Mouse (Mus musculus): ENCODE results near the gene Tenm4.

Gene Tenm4

DNA sequence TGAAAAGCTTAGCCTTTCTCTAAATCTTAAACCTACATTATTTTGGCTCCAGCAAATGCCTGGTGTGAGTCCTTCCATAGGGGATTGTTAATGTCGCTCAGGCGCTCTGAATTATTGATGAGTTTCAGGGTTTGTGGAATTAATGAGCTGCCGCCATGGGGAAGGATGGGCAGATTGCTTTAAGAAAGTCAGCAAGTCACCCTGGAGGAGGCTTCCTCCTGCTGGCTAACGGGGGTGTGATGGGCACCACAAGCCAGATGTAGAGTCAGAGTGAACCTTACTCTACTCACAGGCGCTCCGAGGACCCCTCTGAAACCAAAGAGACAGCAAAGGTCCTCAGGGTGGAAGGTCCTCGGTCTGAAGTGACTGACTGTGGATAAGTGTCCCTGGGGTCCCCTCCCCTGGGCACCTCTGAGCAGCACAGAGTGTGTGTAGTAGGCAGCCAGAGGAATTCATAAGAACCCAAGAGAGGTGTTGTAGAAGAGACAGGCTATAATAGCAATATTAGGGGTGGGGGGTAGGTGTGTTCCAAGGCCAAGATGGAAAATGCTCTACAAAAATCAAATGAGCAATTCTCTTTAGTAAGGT, 637.1 kb downstream of the Tenm4 start:
- no peak for DNase-seq (ENCODE audit: low spot score in 2 of 2)

DNA sequence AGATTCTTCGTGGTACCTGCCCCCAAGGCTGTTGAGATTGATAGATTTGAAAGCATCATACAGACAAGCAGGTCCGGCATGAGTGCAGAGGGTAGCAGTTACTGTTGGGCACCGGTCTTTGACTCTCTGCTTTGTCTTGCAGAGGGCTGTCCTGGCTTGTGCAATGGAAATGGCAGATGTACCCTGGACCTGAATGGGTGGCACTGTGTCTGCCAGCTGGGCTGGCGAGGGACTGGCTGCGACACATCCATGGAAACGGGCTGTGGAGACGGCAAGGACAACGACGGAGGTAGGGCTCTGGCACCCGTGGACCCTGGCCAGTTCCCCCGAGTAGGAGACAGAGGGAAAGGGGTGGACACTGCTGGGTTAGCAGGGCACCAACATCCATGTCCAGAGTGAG, 640.6 kb downstream of the Tenm4 start:
- DNase-seq (ENCODE audit: low spot score in 2 of 2): no peak

DNA sequence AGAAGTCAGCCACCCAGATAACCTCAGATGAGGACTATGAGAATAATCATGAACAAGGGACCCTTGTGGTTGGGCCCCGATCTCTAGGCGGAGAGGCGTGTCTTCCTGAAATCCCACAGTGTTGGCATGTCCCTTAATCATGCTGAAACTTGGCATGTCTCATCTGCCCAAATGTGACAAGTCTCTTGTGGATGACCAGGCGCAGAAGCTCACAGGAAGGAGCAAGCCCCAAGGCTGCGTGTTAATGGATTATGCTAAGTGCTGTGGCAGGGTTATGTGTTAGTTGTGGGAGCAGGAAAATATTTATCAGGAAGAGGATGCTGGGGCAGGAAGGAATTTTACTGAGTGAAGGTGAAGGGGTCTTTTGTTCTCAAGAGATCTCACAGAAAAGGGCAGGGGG, 642.0 kb downstream of the Tenm4 start:
- DNase-seq (ENCODE audit: low spot score in 2 of 2): no peak

DNA sequence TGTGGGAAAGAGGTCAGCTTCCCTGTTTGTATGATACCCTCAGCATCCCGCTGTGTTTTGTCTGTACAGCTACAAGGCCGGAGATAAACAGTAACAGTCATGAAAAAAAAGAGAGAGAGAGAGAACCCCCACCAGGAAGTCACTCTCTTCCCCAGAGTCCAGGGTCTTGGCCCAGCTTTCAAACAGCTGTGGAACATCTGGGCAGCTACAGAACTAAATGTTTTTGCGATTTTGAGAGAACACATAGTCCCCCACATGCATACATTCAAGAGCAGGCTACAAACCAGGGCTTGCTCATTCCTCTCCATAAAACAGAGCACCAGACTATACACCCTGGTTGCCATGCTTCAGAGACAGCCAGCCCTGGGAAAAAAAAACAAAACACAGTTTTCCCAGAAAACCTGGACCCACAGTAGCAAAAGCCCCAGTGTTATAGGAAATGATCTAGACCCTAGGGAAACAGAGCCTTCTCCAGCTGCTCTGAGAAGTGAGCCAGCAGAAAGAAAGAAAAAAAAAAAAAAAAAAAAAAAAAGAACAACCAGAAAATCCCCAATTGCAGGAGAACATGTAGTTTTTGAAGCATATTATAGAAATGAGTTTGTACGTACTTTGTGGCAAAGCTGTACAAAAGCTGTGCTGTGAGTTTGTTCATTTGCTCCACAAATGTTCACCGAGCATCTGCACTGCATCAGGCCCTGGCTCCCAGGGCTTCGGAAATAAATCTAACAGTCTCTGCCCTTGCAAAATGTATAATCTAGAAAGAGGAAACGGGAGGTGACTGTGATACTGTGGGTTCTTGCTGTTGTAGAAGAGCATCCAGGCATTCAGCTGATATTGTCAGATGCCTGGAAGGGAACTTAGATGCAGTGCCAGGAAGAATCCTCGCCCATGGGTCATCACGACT, 642.7 kb downstream of the Tenm4 start:
- DNase-seq (ENCODE audit: low spot score in 2 of 2): peak in 1 of 2 experiments; percentile 68

DNA sequence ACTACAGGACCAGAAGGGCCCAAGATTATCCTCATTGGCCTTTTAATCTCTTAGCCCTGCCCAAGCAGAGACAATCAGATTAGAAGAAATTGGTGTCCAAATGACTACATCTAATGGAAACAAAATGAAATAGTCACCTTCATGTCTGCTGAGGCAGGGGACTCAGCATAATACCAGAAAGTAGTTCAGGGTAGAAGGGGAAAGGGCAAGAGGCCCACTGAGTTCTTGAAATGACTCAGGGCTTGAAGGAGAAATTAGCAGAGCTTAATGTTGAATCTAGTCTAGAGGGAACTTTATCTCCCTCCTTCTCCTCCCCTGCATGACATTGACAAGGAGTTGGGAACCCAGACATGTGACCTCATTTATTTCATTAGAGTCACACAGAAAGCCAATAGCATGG, 643.5 kb downstream of the Tenm4 start:
- DNase-seq (ENCODE audit: low spot score in 2 of 2): no peak

DNA sequence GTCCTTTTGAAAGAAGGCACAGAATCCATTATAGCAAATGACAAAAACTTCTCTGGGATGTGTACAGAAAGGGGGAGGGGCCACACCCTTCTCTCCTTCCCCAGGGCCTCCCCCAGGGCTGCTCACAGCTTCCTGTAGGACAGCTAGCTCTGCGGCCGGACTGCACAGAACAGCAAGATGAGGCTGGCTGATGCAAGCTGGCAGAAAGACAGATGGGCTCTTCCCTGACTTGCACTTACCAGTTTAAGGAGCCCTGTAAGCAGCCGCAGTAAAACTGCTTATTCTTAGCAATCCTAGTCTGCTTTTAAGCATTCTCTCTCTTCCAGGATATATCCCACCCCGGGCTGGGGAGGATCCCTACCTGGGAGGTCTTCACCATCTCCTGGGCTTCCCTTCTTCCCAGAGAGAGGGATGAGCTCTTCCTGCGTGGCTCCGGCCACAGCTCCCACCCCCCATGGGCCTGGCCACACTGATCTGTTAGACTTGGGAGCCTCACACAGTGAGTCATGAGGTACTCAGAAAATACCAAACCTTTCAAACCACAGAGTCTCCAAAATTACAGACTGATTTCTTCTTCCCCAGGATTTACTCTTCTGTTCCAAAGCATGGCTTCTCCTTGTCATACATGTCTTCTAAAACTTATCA, 646.1 kb downstream of the Tenm4 start:
- peak in 1 of 2 experiments; percentile 41 for DNase-seq (ENCODE audit: low spot score in 2 of 2)

DNA sequence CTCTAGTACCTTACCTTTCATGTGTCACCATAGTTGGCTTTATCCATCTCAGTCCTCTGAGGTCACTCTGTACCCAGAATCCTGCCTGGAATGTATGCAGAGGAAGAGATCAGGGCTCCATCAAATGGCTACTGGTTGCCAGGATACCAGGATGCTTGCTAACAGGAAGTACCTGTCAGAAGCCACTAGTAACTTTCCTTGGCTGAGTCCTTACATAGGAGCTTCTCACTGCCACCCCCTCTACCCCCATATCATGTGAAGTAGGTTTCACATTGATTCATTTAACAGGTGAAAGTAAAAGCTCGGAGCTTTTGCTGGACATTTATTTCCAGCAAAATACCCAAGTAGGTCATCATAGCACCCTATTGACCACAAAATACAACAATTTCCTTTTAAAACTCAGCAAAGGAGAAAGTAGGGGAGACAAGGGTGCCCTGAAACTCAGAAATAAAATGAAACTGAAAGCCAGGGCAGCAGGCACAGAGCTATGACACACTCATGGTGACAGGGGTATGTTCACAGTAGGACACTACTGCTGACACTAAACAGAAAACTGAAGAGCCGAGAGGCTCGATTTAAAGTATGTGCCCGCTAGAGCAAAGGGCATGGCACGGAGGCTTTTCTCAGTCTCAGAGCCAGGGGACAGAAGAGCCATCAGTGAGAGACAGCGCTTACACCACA, 647.3 kb downstream of the Tenm4 start:
- DNase-seq (ENCODE audit: low spot score in 2 of 2): no peak

DNA sequence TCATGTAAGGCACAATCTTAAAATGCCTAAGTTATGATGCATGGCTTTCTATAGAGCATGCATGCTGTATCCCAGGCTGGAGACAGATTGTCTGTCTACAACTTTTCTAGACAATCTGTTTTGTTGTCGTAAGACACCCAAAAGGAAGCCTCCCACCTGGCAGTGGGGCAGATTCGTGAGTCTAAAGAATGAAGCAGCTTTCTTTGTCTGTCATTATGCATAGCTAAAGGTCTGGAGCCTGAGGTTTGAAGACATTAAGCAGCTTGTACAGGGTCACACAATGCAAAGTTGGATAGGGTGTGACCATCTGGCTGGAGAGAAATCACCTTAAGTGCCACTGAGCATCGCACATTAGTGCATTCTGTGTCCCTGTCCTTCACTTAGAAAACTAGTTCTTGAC, 648.5 kb downstream of the Tenm4 start:
- DNase-seq (ENCODE audit: low spot score in 2 of 2): no peak

DNA sequence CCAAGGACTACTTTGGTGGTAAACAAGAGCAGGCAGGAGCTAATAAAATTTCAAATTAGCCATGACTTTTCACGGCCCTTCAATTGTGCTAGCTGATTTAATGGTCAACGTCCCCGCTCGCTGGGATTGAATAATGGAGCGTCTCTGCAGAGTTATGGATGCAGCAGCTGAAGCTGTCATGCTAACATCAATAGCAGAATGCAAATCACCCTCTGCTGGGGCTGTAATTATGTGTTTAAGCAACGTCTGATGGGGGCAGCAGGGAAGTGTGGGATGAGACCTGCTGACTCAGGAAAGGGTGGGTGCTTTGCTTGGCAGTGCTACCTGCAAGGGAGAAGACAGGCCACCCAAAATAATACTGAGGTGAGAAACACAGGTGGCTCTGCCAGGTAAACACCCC, 649.3 kb downstream of the Tenm4 start:
- DNase-seq (ENCODE audit: low spot score in 2 of 2): no peak

DNA sequence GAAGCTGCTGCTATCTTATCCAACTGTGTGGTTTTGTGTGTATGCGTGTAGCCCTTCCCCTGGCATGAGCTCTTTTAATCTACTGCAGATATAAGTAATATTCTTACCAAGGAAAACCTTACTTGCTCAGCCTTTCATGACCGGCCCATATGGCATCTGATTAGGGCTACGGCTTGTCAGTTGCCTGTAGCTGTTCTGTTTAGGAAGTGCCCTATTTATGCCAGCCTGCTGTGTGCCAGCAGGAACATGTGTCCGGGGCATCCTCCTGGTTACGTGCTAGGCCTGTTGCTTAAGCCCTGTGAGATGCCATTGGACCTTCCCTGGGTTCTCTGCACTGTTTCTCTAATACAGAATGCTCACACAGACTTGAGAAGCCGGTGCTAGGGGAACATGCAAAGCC, 655.1 kb downstream of the Tenm4 start:
- no peak for DNase-seq (ENCODE audit: low spot score in 2 of 2)

DNA sequence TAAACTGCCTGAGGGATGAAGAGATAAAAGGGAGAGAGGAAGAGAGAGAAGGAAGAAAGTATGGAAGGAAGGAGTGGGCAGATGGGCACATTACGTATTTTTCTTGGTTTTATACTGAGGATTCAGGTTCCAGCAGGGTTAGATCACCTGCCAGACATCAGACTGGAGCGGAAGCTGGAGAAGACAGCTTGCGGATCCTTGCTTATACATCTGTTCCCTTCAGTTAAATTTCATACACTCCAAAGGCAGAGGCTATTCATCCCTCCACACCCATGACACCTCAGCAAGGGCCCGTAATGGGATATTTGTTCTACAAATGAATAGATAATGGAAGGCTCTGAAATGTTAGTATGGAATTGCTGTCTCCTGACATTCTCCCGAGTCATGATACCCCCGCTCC, 655.6 kb downstream of the Tenm4 start:
- no peak for DNase-seq (ENCODE audit: low spot score in 2 of 2)

DNA sequence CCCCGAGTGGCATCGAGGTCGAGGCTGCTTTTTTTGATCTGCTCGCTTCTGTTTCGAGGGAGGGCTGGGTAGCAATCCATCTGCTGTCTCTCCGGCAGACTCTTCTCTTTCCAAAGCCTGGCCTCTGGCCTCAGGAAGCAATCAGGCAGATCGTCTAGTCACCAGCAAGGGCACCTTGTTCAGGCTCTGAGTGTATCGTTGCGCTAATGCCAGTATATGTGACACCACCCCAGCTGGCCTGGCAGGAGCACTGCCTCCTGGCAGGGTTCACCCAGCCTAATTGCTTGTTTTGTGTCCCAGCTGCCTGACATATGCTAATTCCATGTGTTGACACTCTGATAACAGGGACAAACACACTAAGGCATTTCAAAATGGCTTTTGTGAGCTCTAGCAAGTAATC, 661.5 kb downstream of the Tenm4 start:
- no peak for DNase-seq (ENCODE audit: low spot score in 2 of 2)

DNA sequence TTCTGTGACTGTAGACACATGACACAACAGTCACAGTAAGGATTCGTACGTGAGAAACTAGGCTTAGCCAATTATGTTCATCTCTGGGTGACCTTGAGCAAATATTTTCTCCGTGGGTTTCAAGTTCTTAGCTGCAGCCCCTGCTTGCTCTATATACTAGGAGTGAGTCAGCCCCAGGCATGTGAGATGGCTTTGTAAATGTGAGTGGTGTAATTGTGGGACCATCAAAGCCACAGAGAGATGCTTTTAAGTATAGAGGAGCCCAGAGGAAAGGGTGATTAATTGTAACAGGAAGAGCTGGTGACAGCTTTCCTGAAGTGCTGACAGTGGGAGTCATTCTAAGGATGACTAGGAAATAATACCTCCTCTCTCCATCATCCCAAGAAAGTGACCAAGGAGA, 662.0 kb downstream of the Tenm4 start:
- no peak for DNase-seq (ENCODE audit: low spot score in 2 of 2)

DNA sequence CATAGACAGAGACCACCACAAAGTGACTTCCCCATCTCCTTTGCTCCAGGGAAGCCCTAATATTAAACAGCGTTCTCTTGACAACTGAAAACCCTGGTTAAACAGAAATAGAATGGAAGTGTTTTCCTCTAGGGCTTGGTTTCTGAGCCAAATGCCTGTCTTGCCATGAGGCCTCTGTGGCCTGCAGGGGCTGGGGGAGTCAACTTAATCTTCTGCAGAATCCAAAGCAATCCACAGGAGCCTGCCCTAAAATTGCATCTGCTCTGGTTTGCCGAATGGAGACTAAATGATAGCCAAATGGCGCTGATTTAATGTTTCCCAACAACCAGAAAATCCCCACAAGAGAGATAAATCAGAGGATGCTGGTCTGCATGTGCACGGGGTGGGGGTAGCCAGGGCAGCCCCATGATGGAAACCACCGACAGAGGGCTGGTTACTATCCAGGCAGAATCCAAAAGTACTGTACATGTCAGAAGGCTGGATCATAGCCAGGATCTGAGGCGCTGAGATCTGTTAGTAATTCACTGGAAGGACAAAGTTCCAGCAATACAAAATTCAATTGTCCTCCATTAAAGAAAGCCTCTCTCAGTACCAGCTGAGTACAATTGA, 663.7 kb downstream of the Tenm4 start:
- no peak for DNase-seq (ENCODE audit: low spot score in 2 of 2)

DNA sequence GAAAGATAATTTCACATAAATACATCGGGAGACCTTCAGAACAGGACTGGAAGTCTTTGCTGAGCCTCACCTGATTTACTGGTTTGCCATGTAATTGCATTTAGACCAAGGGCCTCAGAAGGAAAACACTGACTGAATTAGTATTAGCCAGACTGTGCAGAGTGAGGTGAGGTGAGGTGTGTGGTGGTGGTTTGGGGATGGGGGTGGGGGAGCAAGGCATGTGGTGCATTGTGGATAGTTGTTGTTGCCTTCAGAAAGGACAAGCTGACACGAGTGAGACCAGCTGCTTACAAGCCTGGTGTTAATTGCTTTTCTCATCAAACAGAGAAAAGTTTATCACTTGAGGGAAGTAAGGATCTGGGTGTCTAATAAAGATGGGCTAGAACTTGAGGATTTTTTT, 664.3 kb downstream of the Tenm4 start:
- DNase-seq (ENCODE audit: low spot score in 2 of 2): no peak

DNA sequence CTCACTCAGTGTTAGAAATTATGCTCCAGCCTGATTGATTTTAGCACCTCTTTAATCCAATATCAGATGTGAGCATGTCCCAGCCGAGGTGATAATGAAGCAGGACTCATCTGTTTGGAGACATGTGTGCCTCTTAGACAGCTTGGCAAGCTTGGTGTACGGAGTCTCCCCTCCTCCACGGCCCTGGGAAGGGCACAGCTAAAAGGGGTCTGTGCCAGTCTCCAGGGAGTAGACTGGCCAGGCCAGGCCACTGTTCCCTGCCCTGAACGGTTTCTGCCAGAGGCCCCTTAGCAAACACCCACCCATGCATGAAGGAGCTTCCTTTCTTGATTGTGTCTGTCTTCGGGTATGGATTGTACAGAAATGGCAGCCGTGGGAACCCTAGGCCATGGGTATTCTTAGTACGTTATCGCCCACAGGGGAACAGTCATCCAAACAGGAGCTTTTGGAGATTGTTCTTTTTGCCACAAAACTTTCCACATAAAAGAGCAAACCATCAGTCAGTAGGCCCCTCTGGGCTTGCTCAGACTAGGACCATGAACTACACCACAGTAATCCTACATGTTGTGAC, 667.3 kb downstream of the Tenm4 start:
- no peak for DNase-seq (ENCODE audit: low spot score in 2 of 2)

DNA sequence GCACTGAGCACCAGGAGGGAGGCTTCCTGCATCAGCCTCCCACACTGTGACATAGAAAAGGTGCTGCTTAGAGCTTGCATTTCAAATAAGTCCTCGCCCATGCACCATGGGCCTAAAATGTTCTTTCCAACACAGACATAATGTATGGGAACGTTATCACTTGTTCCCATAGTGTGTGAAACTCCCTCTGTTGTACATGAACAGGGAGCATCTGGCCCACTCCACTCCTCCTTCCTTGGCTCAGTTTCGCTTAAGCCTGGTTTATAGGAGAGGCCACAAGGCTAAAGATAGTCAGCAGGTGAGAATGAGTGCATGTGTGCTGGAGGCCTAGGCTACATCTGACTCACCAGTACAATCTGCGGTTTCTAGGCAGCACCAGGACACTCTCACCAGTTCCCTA, 667.9 kb downstream of the Tenm4 start:
- DNase-seq (ENCODE audit: low spot score in 2 of 2): no peak

DNA sequence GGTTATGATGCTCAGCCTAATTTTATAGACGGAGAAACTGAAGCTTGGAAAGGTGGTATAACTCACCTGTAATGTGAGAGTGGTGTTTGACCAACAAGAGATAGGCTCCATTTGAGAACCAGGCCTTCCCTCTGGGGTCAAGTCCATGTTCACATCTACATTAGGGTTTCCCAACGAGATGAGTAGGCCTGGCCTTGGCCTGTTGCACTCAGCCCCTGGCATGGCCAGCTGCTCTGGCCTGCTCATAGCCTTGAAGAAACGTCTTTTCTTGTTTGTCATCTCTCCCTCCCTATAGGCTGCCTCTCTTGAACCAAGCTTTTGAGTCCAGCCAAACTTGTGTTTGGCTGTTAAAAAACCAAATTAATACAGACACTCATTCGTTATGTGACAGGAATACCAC, 668.5 kb downstream of the Tenm4 start:
- no peak for DNase-seq (ENCODE audit: low spot score in 2 of 2)

DNA sequence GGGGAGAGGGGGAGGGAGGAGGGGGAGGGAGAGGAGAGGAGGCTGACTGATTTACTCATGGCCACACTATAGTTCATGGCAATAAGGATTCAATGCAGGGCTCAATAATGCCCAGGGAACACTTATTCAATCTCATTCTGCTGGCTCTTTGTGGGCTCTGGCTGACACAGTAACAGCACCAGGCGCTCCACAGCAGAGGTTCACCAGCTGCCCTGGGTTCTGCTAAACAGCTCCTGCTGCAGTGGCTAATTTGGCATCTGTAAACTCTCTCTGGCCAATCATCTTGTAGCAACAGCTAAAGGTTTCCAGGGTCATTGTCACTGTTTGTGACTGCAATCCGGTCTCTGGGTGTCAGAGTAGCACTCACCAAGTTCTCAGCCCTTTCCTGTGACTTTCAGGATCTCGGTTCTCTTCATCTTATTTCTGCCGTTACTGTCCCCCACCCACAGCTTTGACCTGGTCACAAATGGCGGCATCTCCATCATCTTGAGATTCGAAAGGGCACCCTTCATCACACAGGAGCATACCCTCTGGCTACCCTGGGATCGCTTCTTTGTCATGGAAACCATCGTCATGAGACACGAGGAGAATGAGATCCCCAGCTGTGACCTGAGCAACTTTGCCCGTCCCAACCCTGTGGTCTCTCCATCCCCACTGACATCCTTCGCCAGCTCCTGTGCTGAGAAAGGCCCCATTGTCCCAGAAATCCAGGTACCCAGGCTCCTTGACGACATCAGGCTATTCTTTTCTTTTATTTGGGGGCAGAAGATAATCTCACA, 671.6 kb downstream of the Tenm4 start:
- DNase-seq (ENCODE audit: low spot score in 2 of 2): no peak

DNA sequence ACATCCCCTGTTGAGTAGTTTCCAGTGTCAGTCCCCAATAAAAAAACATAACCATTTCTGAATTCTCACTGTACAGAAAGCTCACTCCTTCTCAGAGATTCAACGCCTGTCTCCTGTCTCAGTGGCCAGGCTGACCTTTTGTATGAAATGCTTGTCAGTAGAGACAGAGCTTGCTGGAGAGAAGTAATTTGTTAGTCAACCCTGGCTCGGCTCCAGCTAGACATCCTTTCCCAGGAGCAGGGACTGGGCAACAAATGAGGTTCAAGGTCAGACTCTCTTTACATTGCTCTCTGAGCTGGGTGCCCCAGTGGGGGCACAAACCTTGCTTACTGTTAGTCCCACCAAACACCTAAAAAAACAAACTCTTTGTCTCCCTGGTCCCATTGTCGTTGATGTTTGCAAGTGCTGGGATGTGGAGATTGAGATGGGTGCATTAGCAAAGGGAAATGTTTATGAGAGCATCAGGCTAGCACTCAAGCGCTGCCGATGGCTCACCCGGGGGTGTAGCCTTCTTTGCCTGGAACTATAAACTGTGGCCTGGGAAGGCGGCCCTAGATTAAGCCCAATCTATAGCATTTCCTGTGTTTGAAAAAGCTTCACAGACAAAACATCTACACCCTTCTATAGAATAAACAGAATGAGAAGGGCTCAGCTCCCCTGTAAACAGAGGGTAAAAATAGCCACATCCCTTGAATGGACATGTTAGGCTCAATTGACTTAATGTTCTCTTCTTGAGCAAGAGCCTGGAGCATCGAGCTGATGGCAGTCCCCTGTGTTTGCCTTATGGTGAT, 673.3 kb downstream of the Tenm4 start:
- no peak for DNase-seq (ENCODE audit: low spot score in 2 of 2)

Measured in urinary bladder, postnatal 4 days (tissue).